Mouse (Mus musculus): ENCODE measurements around the gene Cdc20. TPM values are rescaled to one million over a fixed set of nuclear protein-coding genes. Genes with fewer than 3 reads are reported as not detected.

The Cdc20 gene
- total RNA-seq, 2 experiments from 2014 or later = 0.20 to 0.23 TPM

DNA sequence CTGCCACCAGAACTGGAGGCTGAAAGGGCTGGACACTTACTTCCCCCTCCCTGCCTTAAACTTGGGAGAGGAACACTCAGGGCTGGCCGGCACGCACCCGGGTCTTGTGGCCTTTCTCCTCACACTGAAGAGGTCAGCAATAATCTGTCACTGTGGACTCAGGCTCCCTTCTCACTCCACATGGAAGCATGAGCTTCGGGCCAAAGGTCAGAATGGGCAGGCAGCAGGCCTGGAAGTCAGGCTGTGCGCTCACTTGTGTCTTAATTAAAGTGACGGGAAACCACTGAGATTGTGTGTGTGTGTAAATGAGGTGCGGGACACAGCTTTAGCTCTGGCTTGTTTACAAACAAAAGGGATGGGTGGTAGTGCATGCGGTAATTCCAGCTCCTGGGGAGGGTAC is 4.8 kb downstream of the Cdc20 start:
- intact Hi-C loops (cut with DNase I) = no loop called here
- H3K4me3 ChIP-seq = no peak overlapping the region
- TF ChIP-seq CTCF (IDR thresholded peaks at IDR 0.05) = no peak
- no peak overlapping the region for H3K27ac ChIP-seq
- DNase-seq = no peak

DNA sequence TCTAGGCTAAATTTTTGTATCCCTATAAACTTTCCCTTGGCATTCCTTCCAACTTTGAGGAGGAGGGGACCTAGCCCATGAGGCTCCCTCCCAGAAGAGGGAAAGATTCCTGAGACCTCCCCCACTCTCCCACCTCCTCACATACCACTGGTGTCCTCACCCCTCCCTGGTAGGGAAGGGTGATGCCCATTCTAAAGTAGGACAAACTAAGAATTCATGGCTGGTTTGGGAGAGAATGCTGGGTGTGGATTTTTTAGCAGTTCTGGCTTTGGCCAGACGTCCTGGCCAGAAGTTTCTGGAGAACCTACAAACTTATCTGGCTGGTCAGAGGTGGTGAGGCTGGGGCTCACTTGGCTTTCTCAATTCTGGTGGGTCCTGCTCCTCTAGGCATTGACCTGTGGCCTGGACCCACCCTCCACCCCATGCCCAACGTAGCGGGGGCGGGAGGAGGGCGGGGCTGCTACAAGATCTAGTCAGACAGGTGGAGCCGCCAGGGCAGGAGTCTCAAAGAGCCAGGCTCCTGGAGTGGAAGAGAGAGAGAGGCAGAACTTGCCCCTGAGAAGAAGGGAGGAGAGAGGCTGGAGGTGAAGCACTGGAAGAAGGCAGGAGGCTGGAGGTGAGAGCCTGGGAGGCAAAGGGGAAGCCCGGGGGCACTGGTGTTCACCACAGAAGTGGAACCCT is 7.8 kb downstream of the Cdc20 start:
- H3K4me3 ChIP-seq = peak overlapping the region; percentile 91
- intact Hi-C loops (cut with DNase I) = loop anchor here (5.0 kb wide), 1 partner anchor 138 kb away; no protein-coding TSS in a partner anchor
- no peak for DNase-seq
- no peak for TF ChIP-seq CTCF (IDR thresholded peaks at IDR 0.05)
- H3K27ac ChIP-seq = peak overlapping the region; percentile 90

DNA sequence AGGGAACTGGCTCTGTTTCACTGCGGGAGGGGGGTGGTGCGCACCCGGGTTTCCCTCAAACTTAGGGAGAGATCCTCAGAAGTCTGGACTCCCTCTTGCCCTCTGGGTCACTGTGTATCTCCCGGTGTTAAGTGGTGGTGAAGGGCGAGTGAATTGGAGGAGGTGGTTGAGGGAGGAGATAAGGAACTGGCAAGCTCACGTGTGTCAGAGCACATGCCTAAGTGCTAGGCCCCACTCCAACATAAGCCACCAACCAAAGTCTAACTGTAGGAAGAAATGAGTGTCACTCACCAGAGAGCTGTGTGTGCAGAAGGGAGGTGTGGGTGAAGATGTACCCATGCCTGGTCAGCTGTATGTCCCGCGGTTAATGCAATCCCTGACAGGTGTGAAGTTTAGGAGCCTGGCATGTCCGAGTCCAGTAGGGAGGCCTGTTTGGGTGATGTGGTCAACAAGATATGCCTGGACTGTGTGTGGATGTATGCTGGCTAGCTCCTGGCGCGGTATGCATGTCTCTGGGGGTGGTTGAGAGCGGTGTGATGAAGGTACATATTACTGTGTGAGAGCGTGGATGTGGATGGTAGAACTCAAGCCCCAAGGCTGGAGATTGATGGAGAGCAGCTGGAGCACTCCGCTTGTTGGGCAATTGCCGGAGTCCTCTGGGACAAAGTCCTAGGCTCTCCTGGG is 8.5 kb downstream of the Cdc20 start:
- DNase-seq = no peak
- Histone ChIP-seq H3K27ac (peak overlapping the region; percentile 90), H3K4me3 (peak overlapping the region; percentile 91)
- intact Hi-C loops (cut with DNase I) = loop anchor here (5.0 kb wide), 1 partner anchor 139 kb away; no protein-coding TSS in a partner anchor
- no peak for TF ChIP-seq CTCF (IDR thresholded peaks at IDR 0.05)

DNA sequence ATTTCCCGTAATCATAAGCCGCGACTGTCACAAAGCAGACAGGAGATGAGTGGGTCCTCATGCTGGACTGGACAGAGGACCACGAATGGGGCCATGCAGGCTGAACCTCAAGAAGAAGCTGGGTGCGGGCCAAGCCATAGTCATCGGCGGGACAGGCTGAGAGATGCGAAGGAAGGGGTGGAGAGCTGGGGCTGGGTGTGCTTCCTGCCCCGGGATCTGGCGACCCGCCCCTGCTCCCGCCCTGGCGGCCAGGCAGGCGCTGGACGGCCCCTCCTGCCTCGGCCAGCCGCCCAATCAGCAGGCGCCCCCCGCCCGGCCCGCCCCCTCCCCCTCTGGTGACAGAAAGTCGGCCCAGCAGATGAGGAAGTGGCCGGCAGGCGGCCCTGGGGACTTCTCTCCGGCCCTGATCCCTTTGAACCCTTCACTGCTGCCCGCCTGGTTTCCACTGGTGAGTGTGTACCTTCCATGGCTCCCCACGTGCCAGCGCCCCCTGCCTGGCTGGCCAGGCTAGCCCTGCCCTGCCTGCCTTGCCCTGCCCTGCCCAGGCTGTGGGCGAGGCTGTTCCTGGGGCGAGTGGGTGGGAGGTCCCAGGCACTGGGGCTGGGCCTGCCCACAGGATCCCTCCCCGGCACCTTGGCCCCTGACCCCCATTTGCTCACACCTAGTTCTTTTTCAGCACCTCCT is 9.2 kb downstream of the Cdc20 start, which contains the start of gene Elovl1:
TSS of gene Elovl1 (plus strand) at position 326 of the 684 bp plus-strand sequence.
- H3K27ac ChIP-seq = peak within 1 kb of the TSS; percentile 90
- peak within 1 kb of the TSS; percentile 91 for H3K4me3 ChIP-seq
- peak; percentile 50 for TF ChIP-seq CTCF (IDR thresholded peaks at IDR 0.05)
- peak; percentile 94 for DNase-seq
- intact Hi-C loops (cut with DNase I) = loop anchor here (5.0 kb wide), 1 partner anchor 139 kb away; no protein-coding TSS in a partner anchor

DNA sequence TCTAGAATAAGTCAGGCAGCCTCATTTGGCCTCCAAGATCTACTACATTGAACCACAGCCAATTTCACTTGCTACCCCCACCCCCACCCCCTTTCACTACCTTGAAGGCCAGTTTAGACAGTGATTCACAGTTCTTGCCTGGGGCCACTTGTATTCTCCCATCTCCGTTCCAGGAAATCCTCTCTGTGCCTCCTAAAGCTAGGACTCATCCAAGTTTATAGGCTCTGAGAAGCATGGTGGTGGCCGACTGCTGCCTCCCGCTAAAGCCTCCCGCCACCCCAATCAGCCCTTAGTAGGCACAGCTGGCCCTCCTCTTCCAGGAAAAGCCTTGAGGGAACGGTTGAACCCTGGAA is 9.8 kb downstream of the Cdc20 start:
- TF ChIP-seq CTCF (IDR thresholded peaks at IDR 0.05) = no peak
- intact Hi-C loops (cut with DNase I) = loop anchor here (5.0 kb wide), 1 partner anchor 140 kb away; no protein-coding TSS in a partner anchor
- H3K27ac ChIP-seq = peak overlapping the region; percentile 90
- DNase-seq = no peak
- H3K4me3 ChIP-seq = peak overlapping the region; percentile 91

DNA sequence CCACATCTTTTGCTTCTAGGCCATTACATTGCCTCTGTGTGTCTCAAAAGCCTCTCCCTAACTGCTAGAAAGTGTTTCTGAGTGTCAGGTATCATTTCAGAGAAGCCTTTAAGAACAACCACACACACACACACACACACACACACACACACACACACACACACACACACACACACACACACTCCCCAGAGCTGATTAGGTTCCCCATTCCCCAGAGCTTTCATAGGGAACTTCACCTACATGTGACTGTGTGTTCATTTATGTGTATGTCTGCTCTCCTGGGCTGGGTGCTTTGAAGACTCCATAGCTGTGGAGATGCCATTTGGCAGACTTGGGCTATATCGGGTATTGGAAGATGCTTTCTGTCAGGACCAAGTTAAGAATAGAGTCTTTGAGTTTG is 11.8 kb downstream of the Cdc20 start:
- no peak overlapping the region for H3K4me3 ChIP-seq
- no peak for TF ChIP-seq CTCF (IDR thresholded peaks at IDR 0.05)
- no peak overlapping the region for H3K27ac ChIP-seq
- no peak for DNase-seq
- intact Hi-C loops (cut with DNase I) = loop anchor here (5.0 kb wide), 1 partner anchor 142 kb away; no protein-coding TSS in a partner anchor

DNA sequence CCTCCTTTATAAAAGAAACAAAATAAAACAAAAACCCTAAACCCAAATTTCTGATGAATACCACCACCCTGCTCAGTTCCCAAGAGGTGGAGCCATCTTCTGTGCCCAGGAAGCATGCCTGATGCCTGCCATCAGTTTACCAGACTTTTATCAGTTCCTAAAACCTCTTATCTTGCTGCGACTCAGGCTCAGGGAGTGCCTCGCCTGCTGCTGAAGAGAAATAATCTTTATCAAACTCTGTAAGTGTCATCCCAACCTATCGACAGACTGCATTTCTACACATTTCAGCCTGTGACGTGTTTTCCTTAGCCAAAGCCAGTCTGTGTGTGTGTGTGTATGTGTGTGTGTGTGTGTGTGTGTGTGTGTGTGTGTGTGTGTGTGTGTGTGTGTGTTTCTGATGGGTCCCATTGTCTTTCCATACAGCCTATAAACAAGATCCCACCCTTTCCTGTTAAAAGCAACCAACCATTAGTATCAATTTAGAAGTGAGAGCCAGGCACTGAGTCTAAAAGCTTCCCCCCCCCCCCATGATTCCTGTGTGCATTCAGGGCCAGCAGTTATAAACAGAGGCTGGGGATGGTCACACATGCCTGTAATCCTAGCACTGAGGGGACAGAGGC is 12.5 kb downstream of the Cdc20 start:
- TF ChIP-seq CTCF (IDR thresholded peaks at IDR 0.05) = no peak
- Histone ChIP-seq H3K4me3 (no peak overlapping the region), H3K27ac (no peak overlapping the region)
- intact Hi-C loops (cut with DNase I) = loop anchor here (5.0 kb wide), 1 partner anchor 143 kb away; no protein-coding TSS in a partner anchor
- DNase-seq = no peak

DNA sequence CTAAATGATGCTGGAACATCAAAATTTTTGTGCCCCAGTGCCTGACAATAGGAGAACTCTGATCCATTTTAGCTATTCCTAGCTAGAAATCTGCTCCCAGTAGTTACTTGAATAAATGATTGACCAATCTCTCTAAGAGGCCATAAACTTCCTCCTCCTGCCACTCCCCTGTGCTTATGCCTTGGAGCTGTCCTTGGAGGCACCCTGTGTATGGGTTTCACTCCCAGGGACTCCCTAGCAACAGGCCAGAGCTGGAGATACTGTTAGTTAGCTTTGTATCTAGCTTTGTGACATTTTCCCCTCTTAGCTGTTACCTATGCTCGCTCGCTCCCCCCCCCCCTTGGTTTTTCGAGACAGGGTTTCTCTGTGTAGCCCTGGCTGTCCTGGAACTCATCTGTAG is 15.8 kb downstream of the Cdc20 start:
- TF ChIP-seq CTCF (IDR thresholded peaks at IDR 0.05) = no peak
- Histone ChIP-seq H3K4me3 (no peak overlapping the region), H3K27ac (no peak overlapping the region)
- intact Hi-C loops (cut with DNase I) = no loop called here
- DNase-seq = no peak

DNA sequence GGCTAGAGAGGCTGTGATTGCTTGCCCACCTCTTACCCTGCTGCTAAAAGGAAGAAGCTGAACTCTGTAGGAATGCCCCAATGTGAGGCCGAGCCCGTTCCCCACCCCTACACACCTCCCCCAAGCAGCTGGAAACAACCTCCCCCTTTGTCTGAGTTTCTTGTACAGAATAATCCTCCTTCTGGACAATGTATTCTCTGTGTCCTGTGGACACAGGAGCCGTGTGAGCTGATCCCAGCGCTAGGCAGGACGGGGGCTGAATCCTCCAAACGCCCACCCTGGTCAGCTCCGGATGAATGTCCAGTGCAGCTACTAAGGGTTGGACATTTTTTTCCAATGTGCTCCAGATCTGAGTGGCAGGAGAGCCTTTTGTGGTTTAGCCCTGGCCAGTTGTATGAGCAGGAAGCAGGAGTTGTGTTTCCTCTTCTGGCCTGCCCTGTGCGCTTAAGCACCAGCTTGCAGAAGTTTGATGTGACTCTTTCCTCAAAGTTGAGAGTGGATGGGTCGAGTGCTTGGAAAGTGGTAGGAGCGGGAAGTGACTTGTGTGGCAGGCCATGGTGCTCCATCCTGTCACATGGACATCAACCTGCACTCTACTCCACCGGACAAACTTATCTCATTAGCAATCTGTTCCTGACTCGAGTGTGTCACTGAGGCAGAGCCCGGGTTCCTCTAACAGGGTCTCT is 19.9 kb downstream of the Cdc20 start:
- TF ChIP-seq CTCF (IDR thresholded peaks at IDR 0.05) = no peak
- Histone ChIP-seq H3K4me3 (no peak overlapping the region), H3K27ac (peak overlapping the region; percentile 28; the same call in 1 of the 2 replicates)
- DNase-seq = no peak
- intact Hi-C loops (cut with DNase I) = no loop called here

DNA sequence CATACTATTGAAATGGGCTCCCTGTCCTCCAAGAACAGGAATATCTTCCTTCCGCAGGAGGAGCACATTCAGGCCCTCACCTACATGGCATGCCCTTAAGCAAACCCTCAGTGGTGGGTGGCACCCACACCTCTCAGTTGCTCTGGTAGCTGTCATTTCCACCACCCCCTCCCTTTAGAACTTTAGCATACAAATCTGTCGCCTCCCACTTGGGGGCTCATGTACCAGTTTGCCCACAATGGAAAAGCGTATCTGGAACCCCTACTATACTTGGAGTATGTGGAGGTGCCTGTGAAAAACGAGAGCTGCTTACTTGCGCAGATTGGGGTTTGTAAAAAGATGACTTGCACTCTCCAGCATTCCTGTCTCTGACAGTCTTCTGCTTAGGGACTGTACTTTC is 20.8 kb downstream of the Cdc20 start:
- intact Hi-C loops (cut with DNase I) = no loop called here
- DNase-seq = no peak
- H3K4me3 ChIP-seq = no peak overlapping the region

DNA sequence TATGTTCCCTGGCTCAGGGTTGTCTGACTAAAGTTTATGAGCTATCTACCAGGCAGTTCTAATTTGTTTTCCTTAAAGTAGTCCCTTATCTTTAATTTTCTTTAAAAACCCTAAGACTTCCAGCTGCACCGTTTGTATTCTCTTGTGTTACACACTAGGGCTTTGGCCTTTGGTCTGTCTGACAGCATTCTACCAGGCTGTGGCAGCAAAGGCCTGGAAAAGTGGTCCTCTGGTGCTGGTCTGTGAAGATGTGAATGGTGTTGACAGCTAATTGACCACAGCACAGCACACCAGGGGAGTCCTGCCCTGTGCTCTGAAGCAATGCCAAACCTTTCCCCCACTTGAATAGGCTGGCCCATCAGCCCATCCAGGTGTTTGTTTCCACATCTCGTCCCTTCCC is 21.4 kb downstream of the Cdc20 start:
- DNase-seq = no peak
- no peak overlapping the region for H3K4me3 ChIP-seq
- H3K27ac ChIP-seq = no peak overlapping the region
- peak; percentile 3; the same call in 1 of the 2 replicates for TF ChIP-seq CTCF (IDR thresholded peaks at IDR 0.05)
- intact Hi-C loops (cut with DNase I) = no loop called here

More for the DNA sequence above, 20.8 kb downstream of the Cdc20 start:
- H3K27ac ChIP-seq = peak overlapping the region; percentile 28; the same call in 1 of the 2 replicates
- no peak for TF ChIP-seq CTCF (IDR thresholded peaks at IDR 0.05)

DNA sequence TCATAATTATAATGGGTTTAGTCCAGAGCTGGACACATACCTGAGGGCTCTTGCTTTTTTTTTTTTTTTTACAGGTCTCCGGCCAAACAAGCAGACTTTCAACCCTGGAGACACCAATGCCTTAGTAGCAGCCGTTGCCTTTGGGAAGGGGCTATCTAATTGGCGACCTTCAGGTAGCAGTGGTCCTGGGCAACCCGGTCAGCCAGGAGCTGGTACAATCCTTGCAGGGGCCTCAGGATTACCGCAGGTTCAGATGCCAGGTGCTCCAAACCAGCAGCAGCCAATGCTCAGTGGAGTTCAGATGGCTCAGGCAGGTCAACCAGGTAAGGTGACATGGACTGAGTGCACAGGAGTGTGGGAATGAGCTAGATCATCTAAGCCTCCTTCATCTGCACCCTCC is 23.6 kb downstream of the Cdc20 start:
- no peak for TF ChIP-seq CTCF (IDR thresholded peaks at IDR 0.05)
- intact Hi-C loops (cut with DNase I) = no loop called here
- Histone ChIP-seq H3K27ac (no peak overlapping the region), H3K4me3 (no peak overlapping the region)
- no peak for DNase-seq
